Comparison of ENCODE assay signal across 21 mouse cellular contexts in the genomic region with DNA sequence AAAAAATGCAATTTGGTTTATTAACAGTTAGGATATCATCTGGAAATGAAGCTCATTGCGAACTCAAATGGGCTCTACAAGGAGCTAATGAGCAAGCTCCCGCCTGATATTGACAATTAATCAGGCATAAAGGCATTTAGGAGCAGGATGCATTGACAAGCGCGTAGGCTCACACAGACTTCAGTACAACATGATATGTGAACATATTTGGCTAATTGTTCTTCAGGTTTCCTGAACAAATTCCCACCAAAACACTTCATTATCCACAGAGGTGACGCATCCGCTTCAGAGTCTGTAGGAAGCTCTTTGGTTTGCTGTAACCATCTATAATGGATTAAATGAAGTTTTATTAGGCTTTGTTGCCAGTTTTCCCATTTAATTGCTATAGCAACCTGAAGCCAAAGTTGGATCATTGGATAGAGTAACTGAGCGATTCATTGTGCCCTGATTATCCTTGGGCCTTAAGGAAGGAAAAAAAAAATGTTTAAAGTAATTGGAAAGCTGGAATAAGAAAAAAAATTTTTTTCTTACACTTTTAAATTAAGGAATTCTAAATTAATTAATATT.
DNase-seq lines count a peak whose midpoint lies in the region; ATAC-seq and TF ChIP-seq lines count a peak whose summit lies in the region.
"Had no signal": no experiment of that assay in that cellular context is flagged by ENCODE, and none has a peak within 500 bp of the region (broad histone marks: within the 10 kb centered on the region; RNA-seq: fewer than 3 reads in every experiment).

No protein-coding gene starts in this region.

- H3K9me3 ChIP-seq in hindbrain, embryonic 14.5 days (ENCODE audit: control insufficient read depth, low read length): no peaks in the 10 kb centered on the region
- H3K9me3 ChIP-seq in hindbrain, embryonic 10.5 days: no peaks in the 10 kb centered on the region
- H3K9me3 ChIP-seq: embryonic facial prominence, embryonic 15.5 days; heart, embryonic 13.5 days; hindbrain, embryonic 13.5 days had no signal

- DNase-seq in embryo, embryonic 11 days: peak; percentile 3
- DNase-seq in embryo, embryonic 9.5 days (ENCODE audit: extremely low spot score): no peak
- DNase-seq in hindbrain, embryonic 14.5 days (ENCODE audit: low spot score): peak; percentile 24
- no peak for DNase-seq in hindbrain, embryonic 10.5 days (ENCODE audit: low spot score)
- DNase-seq in brain, embryonic 14.5 days (ENCODE audit: low read depth): peak; percentile 90
- peak; percentile 9 for DNase-seq in retina, postnatal 1 day
- no peak for DNase-seq in adrenal gland, postnatal 36 days
- DNase-seq: adrenal gland, postnatal 14 days; cerebellum, adult 2 months; cerebellum, postnatal 10 days; gastrocnemius, postnatal 36 days; heart, adult 11 months; heart, postnatal 36 days; kidney, adult 8-10 months had no signal

- TF ChIP-seq POLR2A in brain, embryonic 14.5 days (IDR thresholded peaks at IDR 0.05; ENCODE audit: borderline replicate concordance, extremely low read depth, insufficient read depth, insufficient read length, poor library complexity, severe bottlenecking): no peak

- H3K9ac ChIP-seq in hindbrain, embryonic 14.5 days: no peak overlapping the region
- H3K9ac ChIP-seq: embryonic facial prominence, embryonic 15.5 days; heart, embryonic 13.5 days; hindbrain, embryonic 13.5 days had no signal

- H3K4me1 ChIP-seq in hindbrain, embryonic 14.5 days (replicated peaks; ENCODE audit: control insufficient read depth, insufficient read depth, low read length): no peaks in the 10 kb centered on the region
- H3K4me1 ChIP-seq in hindbrain, embryonic 10.5 days (replicated peaks): no peaks in the 10 kb centered on the region
- H3K4me1 ChIP-seq: embryonic facial prominence, embryonic 15.5 days; heart, embryonic 13.5 days had no signal

- no peaks in the 10 kb centered on the region for H3K36me3 ChIP-seq in hindbrain, embryonic 14.5 days (replicated peaks; ENCODE audit: control insufficient read depth, insufficient read depth)
- H3K36me3 ChIP-seq in hindbrain, embryonic 10.5 days: no peaks in the 10 kb centered on the region
- H3K36me3 ChIP-seq: embryonic facial prominence, embryonic 15.5 days; heart, embryonic 13.5 days; hindbrain, embryonic 13.5 days had no signal

- H3K4me2 ChIP-seq in hindbrain, embryonic 14.5 days (replicated peaks): no peak overlapping the region
- H3K4me2 ChIP-seq: embryonic facial prominence, embryonic 15.5 days; heart, embryonic 13.5 days; hindbrain, embryonic 13.5 days had no signal

- 46% methylated on average over 7 of the region's 7 CpGs for WGBS in hindbrain, embryonic 14.5 days
- WGBS in hindbrain, embryonic 10.5 days: 74% methylated on average over 7 of the region's 7 CpGs

- no peak for ATAC-seq in hindbrain, embryonic 14.5 days (ENCODE audit: low FRiP score)
- ATAC-seq: activated CD4-positive, CD25-positive, alpha-beta regulatory T cell, adult 4 months; intestine, embryonic 16.5 days; Patski had no signal

- no peak overlapping the region for H3K27ac ChIP-seq in hindbrain, embryonic 14.5 days
- no peak overlapping the region for H3K27ac ChIP-seq in hindbrain, embryonic 10.5 days
- H3K27ac ChIP-seq: embryonic facial prominence, embryonic 15.5 days; heart, embryonic 13.5 days; hindbrain, embryonic 13.5 days had no signal

- no peaks in the 10 kb centered on the region for H3K27me3 ChIP-seq in hindbrain, embryonic 14.5 days (ENCODE audit: control insufficient read depth, insufficient read depth, low read length)
- no peaks in the 10 kb centered on the region for H3K27me3 ChIP-seq in hindbrain, embryonic 10.5 days (ENCODE audit: insufficient read depth, poor library complexity, severe bottlenecking)
- H3K27me3 ChIP-seq: embryonic facial prominence, embryonic 15.5 days; heart, embryonic 13.5 days; hindbrain, embryonic 13.5 days; Patski had no signal

- no peak overlapping the region for H3K4me3 ChIP-seq in hindbrain, embryonic 14.5 days (replicated peaks; ENCODE audit: low read length)
- no peak overlapping the region for H3K4me3 ChIP-seq in hindbrain, embryonic 10.5 days
- H3K4me3 ChIP-seq: embryonic facial prominence, embryonic 15.5 days; erythroblast, embryonic 14.5 days; heart, embryonic 13.5 days; hindbrain, embryonic 13.5 days had no signal

- TF ChIP-seq CTCF in brain, embryonic 14.5 days (IDR thresholded peaks at IDR 0.05; ENCODE audit: borderline replicate concordance, extremely low read depth, insufficient read depth, insufficient read length): no peak

Comparison
In these comparisons a context has a peak if more than half of its experiments do, and no peak if none do; other contexts are left out.
1. DNase-seq: peak in embryo, embryonic 11 days (single experiment), hindbrain, embryonic 14.5 days (single experiment), brain, embryonic 14.5 days (single experiment) and retina, postnatal 1 day (single experiment); none in embryo, embryonic 9.5 days (single experiment), hindbrain, embryonic 10.5 days (single experiment) and adrenal gland, postnatal 36 days (0 of 2).